Mouse (Mus musculus): Measurements from ENCODE around the gene Gm37240.

- TF ChIP-seq CTCF (IDR thresholded peaks at IDR 0.05; ENCODE audit: low read depth, low read length) (no peak), POLR2A (IDR thresholded peaks at IDR 0.05; ENCODE audit: borderline replicate concordance, low read depth, low read length) (no peak)
Measured at GRCm38 (mm10) chr3:85641751-85642150, 245.6 kb downstream of the Gm37240 start.

Data from bone marrow macrophage, adult 2 months (primary cell).